Mouse (Mus musculus) forelimb bud, embryonic 11.5 days (tissue): ENCODE results near the gene Eef1b2.
"Not testable (repeated sequence)": the region's sequence is repeated elsewhere in the genome, so short reads cannot be mapped to it uniquely, and the experiment has no call there.

Experiments
- DNase-seq: peaks from one replicate; pipeline ENCODE4 v3.0.0-alpha.2; 2012; ENCODE audit warnings: low read depth, low spot score

The Eef1b2 gene

DNA sequence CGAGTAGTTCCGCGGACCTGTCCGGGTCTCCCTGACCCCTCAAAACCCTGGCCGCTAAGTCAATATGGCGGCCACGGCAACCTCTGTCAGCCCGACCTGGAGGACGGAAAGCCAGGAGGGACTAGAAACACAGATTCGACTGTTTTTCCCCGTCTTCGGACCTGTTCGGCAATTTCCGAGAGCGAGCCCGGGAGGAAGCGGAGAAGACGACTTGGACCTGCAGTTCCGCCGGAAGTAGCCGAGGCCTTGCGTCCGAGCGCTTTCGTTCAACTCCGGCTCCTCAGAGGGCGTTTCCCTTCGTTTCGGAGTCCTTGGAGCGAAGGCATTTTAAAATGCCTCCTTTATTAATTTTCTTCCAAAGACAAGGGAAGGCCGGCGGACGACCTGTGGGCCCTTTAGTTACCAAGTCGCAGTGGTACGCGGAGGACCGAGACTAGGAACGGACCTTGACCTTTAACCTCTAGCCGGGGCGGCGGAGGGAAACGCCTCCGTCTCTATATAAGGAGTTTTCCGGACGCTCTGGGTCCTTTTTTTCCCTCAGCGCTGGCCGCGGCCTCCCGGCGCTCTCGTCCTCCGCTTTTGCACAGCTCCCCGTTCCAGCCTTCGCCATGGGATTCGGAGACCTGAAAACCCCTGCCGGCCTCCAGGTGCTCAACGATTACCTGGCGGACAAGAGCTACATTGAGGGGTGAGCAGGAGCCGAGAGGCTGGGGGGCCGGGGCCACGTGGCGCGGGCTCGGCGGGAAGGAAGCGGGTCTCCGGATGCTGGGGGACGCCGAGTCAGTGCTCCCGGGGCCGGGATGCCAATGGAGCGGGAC lies at the start of gene Eef1b2, which contains the start of gene Ndufs1:
TSS of gene Eef1b2 (plus strand) at position 222 of the 818 bp plus-strand sequence.
TSS of gene Ndufs1 (minus strand) at position 230 of the 818 bp plus-strand sequence.
- DNase-seq: peak; percentile 98

- DNase-seq: no peak
These were observed 47.4 kb upstream of the Eef1b2 start for GRCm38 (mm10) chr1:63129273-63129672.

DNA sequence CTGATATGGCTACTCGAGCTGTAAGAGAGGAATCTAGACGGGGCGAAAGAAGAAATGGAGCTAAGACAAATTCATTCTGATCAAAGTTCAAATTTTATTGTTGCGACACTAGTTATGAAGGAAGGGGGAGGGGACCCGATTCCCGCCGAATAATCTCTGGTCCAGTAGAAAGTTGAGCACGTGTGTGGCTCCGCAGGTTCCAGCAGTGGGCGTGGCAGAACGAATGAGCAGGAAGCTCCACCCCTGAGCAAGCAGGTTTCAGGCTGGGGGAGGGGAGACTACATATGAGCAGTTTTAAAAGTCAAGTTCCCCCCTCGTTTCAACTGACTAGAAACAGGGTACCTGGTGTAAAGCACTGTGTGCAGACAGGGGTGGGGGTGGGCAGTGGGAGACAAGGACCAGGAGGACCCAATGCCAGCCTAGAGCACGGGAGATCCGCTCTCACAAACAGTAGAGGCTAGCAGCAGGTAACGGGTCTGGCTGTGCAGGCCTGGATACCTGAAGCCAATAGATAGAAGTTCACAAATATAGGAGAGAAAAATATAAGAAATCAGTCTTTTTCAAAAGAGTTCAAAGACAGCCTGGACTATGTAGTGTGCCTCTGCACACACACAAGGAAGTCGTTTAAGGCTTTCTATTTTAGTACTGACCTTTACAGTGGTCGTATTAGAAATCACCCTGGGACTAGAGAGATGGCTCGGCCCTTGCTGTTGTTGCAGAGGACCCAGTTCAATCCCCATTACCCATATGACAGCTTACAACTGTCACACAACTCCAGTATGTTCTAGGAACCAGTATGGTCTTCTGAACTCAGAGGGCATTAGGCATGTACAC lies 46.6 kb upstream of the Eef1b2 start:
- no peak for DNase-seq

DNA sequence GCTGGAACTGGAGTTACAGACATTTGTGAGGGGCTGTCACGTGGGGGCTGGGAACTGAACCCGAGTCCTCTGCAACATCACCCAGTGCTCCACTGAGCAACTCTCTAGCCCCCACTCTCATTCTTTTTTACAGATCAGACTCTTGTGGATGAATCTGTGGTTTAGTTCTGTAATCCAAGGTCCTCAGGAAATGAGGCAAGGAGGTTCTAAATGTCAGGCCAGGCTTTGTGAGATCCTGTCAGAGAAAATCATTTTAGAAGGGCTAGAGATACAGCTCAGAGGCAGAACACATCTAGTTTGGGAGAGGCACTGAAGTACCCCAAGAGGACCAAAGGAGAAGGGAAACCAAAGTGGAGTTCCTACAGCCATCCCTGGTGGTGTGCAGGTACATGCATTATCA lies 45.7 kb upstream of the Eef1b2 start:
- DNase-seq: no peak

- DNase-seq: no peak
These were observed 44.9 kb upstream of the Eef1b2 start for GRCm38 (mm10) chr1:63131766-63132165.

- no peak for DNase-seq
These were observed 42.1 kb upstream of the Eef1b2 start for GRCm38 (mm10) chr1:63134530-63134929.

- no peak for DNase-seq
These were observed 38.7 kb upstream of the Eef1b2 start for GRCm38 (mm10) chr1:63137971-63138370.

- DNase-seq: not testable (repeated sequence)
These were observed 38.0 kb upstream of the Eef1b2 start for GRCm38 (mm10) chr1:63138586-63138985.

- no peak for DNase-seq
These were observed 36.4 kb upstream of the Eef1b2 start for GRCm38 (mm10) chr1:63140231-63140630.

- DNase-seq: no peak
These were observed 8.0 kb upstream of the Eef1b2 start for GRCm38 (mm10) chr1:63168638-63169037.

GRCm38 (mm10) chr1:63175853-63176252 lies 772 bp upstream of the Eef1b2 start:
- DNase-seq: no peak

- DNase-seq: no peak
These were observed 394 bp upstream of the Eef1b2 start for GRCm38 (mm10) chr1:63176259-63176603.

DNA sequence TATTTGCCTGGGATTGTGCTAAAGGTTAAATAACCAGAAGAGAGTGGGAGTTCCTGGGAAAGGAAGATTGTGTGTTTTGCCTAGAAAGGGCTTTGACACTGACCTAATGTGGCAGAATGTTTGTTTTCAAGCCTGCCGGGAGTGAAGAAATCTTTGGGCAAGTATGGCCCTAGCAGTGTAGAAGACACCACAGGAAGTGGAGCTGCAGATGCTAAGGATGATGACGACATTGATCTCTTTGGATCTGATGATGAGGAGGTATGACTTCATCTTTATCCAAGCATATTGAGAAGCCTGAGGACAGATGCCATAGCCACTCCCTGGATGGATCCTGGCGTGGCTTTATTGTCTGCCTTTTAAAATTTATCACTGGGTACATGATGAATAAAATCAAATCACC lies 1.7 kb downstream of the Eef1b2 start:
- DNase-seq: no peak

DNA sequence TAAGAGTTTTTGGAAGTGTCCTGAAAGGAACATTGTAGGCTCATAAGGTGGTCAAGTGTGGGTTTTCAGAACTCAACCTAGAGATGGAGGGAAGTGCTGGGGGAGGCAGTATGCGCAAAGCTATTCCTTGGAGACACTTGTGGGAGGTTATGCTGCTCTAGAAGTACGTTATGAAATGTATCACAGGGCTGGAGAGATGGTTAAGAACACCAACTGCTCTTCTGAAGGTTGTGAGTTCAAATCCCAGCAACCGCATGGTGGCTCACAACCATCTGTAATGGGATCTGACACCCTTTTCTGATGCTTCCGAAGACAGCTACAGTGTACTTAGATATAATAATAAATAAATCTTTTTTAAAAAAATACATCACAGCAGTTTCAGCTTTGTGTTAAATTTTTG lies 3.5 kb downstream of the Eef1b2 start:
- DNase-seq: no peak

DNA sequence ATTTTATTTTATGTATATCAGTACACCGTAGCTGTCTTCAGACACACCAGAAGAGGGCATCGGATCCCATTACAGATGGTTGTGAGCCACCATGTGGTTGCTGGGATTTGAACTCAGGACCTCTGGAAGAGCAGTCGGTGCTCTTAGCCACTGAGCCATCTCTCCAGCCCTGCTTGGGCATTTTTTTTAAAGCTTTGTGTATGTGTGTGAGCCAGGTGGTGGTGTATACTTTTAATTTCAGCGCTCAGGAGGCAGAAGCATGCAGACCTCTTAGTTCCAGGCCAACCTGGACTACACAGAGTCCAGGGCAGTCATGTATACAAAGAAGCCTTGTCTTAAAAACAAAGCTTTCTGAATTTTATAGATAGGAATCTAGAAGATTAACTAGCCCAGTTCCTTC lies 4.0 kb downstream of the Eef1b2 start:
- peak; percentile 25 for DNase-seq

DNA sequence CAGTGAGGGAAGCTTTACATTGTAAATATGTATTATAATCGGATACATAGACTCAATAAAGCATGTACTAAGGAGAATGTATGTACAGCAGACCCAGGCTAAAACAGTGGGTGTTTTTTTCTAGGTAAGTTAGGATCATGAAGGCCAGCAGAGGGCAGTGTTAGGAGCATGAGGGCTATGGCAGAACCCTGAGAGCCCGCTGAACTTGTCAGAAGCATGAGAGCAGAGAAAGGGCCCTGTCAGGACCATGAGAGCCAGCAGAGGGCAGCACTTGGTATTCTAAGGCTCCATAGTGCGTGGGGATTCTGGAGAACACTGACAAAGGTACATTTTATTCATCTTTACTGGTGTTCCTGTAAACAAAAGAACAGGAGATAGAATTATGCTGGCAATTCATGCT lies 4.4 kb downstream of the Eef1b2 start:
- peak; percentile 97 for DNase-seq

DNA sequence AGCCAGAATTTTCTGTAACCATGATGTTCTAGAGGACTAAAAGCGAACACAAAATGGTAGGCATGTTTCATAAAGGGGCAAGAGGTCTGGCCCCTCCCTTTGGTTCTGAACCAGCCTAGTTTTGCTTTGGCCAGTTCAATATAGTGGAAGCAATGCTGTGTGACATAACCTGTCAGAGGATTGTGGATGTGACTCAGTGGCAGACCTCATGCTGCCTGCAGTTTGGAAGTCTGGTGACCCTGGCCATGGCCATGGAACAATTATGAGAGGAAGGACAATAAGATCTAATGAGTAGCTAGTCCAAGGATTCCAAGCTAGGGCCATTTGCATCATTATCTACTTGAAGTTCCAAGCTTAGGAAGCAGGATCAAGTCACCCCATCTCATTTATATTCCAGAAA lies 4.9 kb downstream of the Eef1b2 start:
- DNase-seq: no peak

GRCm38 (mm10) chr1:63182212-63182611 lies 5.6 kb downstream of the Eef1b2 start:
- no peak for DNase-seq

DNA sequence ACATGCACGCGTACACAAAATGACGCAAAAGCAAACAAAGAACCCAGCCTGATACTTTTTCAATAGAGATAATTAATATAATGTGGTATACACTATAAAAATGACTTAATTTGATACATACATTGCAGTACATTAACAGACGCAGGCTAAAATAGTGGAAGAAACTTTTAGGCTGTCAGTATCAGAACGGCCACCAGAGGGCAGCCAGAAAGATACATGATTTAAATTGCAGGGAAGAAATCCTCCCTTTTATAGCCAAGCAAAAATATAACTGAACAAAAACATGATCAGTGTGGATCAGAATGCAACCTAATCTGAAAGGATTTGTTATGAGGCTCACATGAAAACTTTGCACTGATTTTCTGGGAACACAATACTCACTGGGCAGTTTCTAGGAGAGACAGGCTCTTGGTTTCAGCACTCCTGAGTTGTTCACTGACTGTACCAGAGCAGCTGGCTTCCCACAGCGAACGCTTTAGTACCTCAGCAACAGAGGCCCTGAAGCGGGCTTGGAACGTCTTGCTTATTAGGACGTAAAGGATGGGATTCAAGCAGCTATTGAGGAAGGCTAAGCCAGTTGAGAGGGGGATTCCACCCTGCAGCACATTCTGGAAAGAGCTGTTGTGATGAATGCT lies 6.1 kb downstream of the Eef1b2 start:
- DNase-seq: peak; percentile 52

DNA sequence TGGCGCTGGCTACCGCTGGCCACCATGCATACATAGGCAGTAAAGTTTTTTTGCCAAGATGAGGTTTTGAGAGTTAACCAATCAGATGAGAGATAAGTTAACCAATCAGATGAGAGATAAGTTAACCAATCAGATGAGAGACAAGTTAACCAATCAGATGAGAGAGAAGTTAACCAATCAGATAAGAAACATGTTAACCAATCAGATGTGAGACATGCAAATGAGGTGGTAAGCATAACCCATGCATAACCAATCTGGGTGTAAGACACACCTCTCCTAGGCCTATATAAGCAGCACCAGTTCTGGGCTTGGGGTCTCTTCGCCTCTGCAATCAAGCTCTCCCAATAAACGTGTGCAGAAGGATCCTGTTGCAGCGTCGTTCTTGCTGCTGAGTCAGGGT lies 8.8 kb downstream of the Eef1b2 start:
- not testable (repeated sequence) for DNase-seq

DNA sequence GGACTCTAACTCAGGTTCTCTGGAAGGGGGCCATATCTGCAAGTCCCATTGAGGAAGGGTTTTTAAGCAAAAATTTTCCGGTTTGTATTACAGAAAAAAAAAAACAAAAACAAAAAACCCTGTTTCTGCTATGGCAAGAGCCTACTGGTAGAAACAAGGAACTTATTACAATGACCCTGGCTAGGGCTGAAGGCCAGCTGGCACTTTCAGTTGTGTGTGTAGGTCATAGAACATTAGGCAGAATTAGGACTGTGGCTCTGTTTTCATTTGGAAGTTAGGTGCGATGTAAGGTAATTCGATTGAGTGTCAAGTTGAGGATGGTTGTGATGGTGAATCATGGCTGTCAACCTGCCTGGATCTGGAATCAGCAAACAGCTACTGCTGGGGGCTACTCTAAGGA lies 11.9 kb downstream of the Eef1b2 start:
- no peak for DNase-seq

DNA sequence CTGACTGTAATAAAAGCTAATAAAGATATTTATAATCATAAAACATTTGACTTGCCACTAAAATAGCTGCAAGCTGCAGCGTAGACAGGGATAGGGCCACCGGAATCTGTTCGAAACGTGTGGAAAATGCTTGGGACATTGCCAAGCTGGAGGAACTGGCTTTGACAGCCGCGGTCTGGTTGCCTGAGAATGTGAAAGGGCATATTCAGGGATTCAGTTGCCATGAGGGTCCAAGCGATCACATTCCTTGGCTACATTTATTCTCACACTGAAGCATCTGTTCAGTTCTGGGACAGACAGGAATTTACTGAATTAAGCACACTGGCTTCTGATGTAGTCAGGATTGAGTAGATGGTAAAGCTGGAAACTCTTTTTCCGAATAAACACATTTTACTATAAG lies 14.2 kb downstream of the Eef1b2 start:
- no peak for DNase-seq
